Mouse (Mus musculus): ENCODE data around the gene Zfp729a.

DNA sequence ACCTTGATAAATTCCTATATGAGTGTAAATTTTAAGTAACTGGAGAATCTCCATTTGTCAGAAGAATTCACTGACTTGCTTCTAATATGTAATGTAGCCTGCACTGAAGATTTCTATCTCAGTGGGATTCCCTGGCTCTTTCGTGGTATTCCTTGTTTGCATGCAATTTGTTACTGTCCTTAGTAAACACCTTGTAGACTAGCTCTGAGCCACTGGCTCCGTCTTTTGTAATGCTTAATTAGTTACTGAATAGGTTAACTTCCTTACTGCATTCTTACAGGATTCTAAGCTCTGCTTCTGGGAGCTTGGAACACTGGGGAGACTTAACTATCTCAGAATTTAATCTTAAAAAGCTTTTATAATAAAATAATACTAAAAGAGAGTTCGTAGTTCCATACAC is 14.9 kb upstream of the Zfp729a start:
- no peak for TF ChIP-seq POLR2A (IDR thresholded peaks at IDR 0.05; ENCODE audit: insufficient read depth, low read depth, low read length)
- no peak for TF ChIP-seq CTCF (IDR thresholded peaks at IDR 0.05; ENCODE audit: insufficient read depth, low read depth, low read length)

Measured in olfactory bulb, adult 2 months (tissue).